Mouse (Mus musculus) embryo, embryonic 9.5 days (tissue): Measurements from ENCODE around the gene Klk7.

ENCODE experiments used
- DNase-seq: peaks from one replicate; pipeline ENCODE4 v3.0.0-alpha.2; 2017; ENCODE audit errors: extremely low spot score

Klk7 gene

GRCm38 (mm10) chr7:43797333-43797769 lies 13.7 kb upstream of the Klk7 start, which contains the start of gene Klk8:
TSS of gene Klk8 (plus strand) at chr7:43797577.
- DNase-seq, result peak; percentile 39

GRCm38 (mm10) chr7:43797844-43798462 lies 13.1 kb upstream of the Klk7 start:
- no peak for DNase-seq

- DNase-seq, result no peak
These were observed 11.2 kb upstream of the Klk7 start for GRCm38 (mm10) chr7:43799876-43800275.

GRCm38 (mm10) chr7:43815211-43815610 lies 4.1 kb downstream of the Klk7 start:
- no peak for DNase-seq

DNA sequence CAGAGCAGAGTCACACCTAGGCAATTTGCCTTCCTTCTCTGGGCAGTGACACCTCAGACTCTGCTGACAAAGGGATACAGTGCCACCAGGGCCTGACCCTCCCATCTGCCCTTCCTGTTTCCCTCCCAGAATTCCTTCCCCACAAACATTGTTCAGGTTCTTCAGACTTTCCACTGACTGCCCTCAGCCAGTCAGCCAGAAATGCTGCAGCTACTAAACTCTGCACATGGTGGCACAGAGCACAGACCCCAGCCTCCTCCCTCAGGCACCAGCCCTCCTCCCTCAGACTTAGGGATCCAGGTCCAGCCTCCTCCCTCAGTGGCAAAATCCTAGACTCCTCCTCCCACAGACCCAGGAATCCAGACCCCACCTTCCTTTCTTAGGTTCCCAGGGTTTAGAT lies 5.7 kb downstream of the Klk7 start:
- no peak for DNase-seq

DNA sequence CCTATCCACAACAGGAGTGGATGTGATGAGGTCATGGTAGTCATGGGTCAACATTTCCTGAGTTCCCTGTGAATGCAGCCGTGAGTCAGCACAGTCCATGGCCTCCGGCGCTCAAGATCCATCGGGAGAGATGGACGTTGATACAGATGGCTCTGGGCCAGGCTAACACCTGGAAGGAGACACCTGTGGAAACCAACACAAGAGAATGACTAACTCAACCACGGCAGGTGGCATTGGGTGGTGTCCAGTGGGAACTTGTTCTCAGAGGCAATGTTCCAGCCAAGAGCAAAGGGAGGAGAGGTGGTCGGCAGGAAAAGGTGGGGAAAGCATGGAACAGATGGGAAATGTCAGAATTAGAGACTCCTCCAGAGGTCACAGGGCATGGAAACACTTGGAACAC lies 10.5 kb downstream of the Klk7 start:
- DNase-seq, result no peak

DNA sequence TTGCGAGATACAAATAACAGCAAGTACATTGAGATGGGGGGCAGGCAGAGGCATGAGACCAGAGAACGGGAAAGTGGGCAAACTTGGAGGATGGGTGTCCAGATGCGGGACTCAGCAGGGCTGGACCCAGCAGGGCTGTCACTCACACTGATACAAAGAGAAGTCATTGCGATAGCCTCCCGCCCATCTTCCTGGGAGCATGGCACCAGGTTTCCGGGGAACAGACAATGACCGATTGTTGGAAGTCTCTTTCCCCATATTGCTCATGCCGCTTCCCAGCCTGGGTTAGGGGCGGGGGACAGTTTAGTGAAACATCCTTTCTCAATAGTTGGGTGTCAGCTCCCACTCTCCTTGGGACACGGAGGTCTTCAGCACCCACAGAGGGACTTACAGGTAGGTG lies 13.1 kb downstream of the Klk7 start, which contains the start of gene Klk6:
Gene Klk6, plus strand, starts transcription at position 301 of the 400 bp plus-strand sequence.
- DNase-seq, result no peak

GRCm38 (mm10) chr7:43826056-43826455 lies 15.0 kb downstream of the Klk7 start:
- DNase-seq, result no peak

DNA sequence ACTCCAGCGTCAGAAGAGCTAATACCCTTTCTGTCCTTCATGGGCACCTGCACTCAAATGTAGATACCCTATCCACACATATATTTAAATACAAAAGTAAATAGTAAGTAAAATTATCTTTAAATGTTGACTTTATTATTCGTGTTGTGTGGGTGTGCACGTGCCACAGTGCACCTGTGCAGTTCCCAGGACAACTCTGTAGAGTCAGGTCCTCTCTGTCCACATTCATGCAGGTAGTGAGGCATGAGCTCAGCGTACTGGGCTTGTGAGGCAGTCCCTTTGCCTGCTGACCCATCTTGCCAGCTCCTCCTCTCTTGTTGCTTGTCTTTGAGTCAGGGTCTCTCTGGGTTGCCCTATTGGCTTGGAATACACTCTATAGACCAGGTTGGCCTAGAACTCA lies 16.6 kb downstream of the Klk7 start:
- DNase-seq, result no peak

DNA sequence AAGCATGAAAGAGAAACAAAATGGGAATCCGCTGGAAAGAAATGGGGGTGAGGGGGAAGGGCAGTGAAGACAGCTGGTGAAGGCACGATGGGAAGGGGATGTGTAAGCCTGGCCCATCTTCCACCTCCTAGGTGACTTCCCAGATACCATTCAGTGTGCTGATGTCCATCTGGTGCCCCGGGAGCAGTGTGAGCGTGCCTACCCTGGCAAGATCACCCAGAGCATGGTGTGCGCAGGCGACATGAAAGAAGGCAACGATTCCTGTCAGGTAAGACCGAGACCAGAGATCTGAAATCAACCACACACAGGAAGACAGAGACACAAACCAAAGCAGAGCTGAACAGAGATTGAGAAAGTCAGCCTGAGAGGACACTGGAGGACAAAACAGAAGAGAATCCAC lies 17.9 kb downstream of the Klk7 start:
- no peak for DNase-seq

- DNase-seq, result no peak
These were observed 30.6 kb downstream of the Klk7 start, which contains the start of gene Klk5 for GRCm38 (mm10) chr7:43841701-43842100. TSS of gene Klk5 (plus strand) at chr7:43841971.

- DNase-seq, result no peak
These were observed 32.7 kb downstream of the Klk7 start for GRCm38 (mm10) chr7:43843801-43844200.

- DNase-seq, result no peak
These were observed 40.5 kb downstream of the Klk7 start for GRCm38 (mm10) chr7:43851616-43852015.

- DNase-seq, result no peak
These were observed 43.7 kb downstream of the Klk7 start for GRCm38 (mm10) chr7:43854642-43855380.

DNA sequence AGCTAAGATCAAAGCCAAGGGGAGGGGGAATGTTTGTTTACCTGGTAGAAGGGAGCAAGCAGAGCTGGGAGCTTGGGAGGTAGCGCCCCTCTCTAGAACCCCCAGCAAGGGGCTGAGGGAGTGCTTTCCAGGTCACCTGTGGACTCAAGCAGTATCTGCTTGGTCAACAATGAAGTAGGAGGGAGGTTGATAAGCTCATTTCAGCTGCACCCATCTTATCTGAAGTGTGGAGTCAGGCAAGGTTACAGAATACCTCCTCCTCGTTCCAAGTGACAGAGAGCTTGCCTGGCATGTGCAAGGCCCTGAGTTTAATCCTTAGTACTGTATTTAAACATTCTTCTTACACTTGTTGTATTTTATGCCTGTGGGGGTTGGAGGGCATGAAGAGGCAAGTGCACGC lies 44.6 kb downstream of the Klk7 start:
- DNase-seq, result no peak

DNA sequence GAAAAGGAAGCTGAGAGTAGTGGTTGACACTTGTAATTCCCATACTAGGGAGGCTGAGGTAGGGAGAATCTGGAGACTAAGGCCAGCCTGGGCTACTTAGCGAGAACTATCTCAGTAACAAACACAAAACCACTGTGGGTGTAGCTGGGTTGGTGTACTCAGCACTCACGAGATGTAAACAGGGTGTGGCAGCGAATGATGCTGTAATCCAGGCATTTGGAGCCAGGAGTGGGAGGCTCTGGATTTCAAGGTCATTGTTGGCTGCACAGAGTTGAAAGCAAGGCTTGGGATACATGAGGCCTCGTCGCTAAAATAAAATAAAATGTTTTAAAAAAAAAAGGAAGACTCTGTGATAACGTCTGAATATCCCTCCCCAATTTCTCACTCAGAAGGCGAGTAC lies 45.2 kb downstream of the Klk7 start:
- no peak for DNase-seq

- DNase-seq, result no peak
These were observed 46.4 kb downstream of the Klk7 start for GRCm38 (mm10) chr7:43857501-43857900.

GRCm38 (mm10) chr7:43860411-43860810 lies 49.3 kb downstream of the Klk7 start:
- no peak for DNase-seq
